Mouse (Mus musculus) gastrocnemius, adult 2 months (tissue): Measurements from ENCODE around the gene Galk2. TPM values are rescaled to one million over a fixed set of nuclear protein-coding genes. Genes with fewer than 3 reads are reported as not detected.

Experiments used
- DNase-seq: peaks from one replicate; pipeline ENCODE4 v3.0.0; 2022
- H3K27ac ChIP-seq: fragments of 200-600 bp; 2 replicates; pipeline ENCODE4 v1.8.1; 2022; ENCODE audit warnings: mild to moderate bottlenecking
- H3K4me3 ChIP-seq: fragments of 200-600 bp; 2 replicates; pipeline ENCODE4 v1.8.1; 2022; ENCODE audit warnings: mild to moderate bottlenecking, moderate library complexity
- CTCF ChIP-seq: fragments of 200-600 bp; IDR thresholded peaks from 2 replicates; pipeline ENCODE4 v1.8.1; 2022; ENCODE audit warnings: antibody characterized with exemption, mild to moderate bottlenecking, moderate library complexity
- intact Hi-C: fragments of 180-260 bp; cut with DNase I; formaldehyde crosslinking; loops from one replicate; pipeline ENCODE4 v1.15.1; 2025
- total RNA-seq, 2 experiments: library from RNA; stranded (reverse); gene quantifications; 2 replicates each; pipeline ENCODE4 v1.2.3; 2021

Galk2 gene
- total RNA-seq, 2 experiments from 2014 or later: 2.8 to 4.2 TPM

- intact Hi-C loops: no loop called here
- Histone ChIP-seq H3K27ac (no peak overlapping the region), H3K4me3 (no peak overlapping the region)
- TF ChIP-seq CTCF: no peak
- DNase-seq: no peak
Measured at GRCm38 (mm10) chr2:125929872-125930271, 71.0 kb downstream of the Galk2 start.

DNA sequence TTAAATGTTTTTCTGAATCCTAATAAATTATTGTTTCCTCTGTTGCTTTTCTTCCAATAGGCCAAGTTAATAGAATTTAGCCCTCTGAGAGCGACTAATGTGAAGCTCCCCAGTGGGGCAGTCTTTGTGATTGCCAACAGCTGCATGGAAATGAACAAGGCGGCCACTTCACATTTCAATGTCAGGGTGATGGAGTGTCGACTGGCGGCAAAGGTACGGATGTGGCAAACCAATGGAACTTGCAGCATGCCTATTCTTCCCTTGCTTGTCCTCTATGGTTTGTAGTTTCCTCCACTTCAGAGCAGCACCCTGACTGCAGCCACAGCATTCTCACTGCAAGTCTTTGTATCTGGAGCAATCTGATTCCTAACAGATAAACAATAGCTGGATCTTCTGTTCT is 72.3 kb downstream of the Galk2 start:
- intact Hi-C loops: no loop called here
- DNase-seq: no peak
- no peak overlapping the region for H3K27ac ChIP-seq
- TF ChIP-seq CTCF: no peak
- no peak overlapping the region for H3K4me3 ChIP-seq

GRCm38 (mm10) chr2:125932734-125933133 is 73.8 kb downstream of the Galk2 start:
- no peak for TF ChIP-seq CTCF
- intact Hi-C loops: no loop called here
- DNase-seq: no peak
- no peak overlapping the region for H3K27ac ChIP-seq
- no peak overlapping the region for H3K4me3 ChIP-seq

- intact Hi-C loops: no loop called here
- H3K27ac ChIP-seq: no peak overlapping the region
- no peak for DNase-seq
- no peak overlapping the region for H3K4me3 ChIP-seq
- TF ChIP-seq CTCF: no peak
Measured at GRCm38 (mm10) chr2:125933977-125934376, 75.1 kb downstream of the Galk2 start.

DNA sequence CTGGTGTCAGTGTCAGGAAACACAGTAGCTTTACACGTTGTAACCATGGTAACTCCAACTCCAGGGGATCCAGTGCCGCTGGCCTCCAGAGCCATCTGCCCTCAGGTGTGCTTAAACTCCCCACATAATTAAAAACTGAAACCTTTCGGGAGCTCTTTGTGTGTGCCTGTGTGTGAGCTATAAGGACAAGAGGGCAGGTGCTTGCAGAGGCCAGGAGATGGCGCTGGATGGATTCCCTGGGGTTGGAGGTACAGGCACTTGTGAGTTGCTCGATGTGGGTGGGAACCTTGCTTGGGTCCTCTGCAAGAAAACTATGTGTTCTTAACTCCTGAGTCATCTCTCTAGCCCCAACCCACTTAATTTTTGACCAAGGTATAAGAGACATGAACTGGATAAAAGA is 77.5 kb downstream of the Galk2 start:
- Histone ChIP-seq H3K27ac (no peak overlapping the region), H3K4me3 (no peak overlapping the region)
- TF ChIP-seq CTCF: no peak
- DNase-seq: no peak
- intact Hi-C loops: no loop called here

- no peak for DNase-seq
- TF ChIP-seq CTCF: no peak
- Histone ChIP-seq H3K4me3 (no peak overlapping the region), H3K27ac (no peak overlapping the region)
- intact Hi-C loops: no loop called here
Measured at GRCm38 (mm10) chr2:125938993-125939642, 80.2 kb downstream of the Galk2 start.

- Histone ChIP-seq H3K27ac (0 out of 2 replicates have a peak overlapping the region, but pooled peaks have one; percentile 41), H3K4me3 (no peak overlapping the region)
- intact Hi-C loops: no loop called here
- DNase-seq: no peak
- TF ChIP-seq CTCF: no peak
Measured at GRCm38 (mm10) chr2:125941111-125941785, 82.3 kb downstream of the Galk2 start.

GRCm38 (mm10) chr2:125943301-125943700 is 84.4 kb downstream of the Galk2 start:
- no peak overlapping the region for H3K4me3 ChIP-seq
- DNase-seq: no peak
- no peak for TF ChIP-seq CTCF
- H3K27ac ChIP-seq: no peak overlapping the region
- intact Hi-C loops: no loop called here

DNA sequence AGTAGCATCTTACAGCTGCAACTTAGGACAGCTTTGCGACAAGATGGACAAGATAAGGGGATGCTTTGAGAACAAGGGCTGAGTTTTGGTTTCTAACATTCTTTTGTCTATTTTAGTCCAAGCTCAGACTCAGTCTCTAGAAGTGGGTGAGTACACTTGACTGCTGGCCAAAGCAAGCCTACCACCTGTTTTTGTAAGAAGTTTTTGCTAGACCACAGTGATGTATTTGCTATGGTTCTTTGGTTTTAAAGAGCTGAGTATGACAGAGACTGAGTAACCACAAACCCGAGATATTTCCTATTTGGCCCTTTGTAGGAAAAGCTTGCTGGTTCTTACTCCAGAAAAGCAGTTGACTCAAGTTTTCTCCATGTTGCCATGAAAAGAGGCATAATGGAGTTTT is 89.3 kb downstream of the Galk2 start:
- no peak for TF ChIP-seq CTCF
- DNase-seq: no peak
- Histone ChIP-seq H3K4me3 (no peak overlapping the region), H3K27ac (no peak overlapping the region)
- intact Hi-C loops: no loop called here

DNA sequence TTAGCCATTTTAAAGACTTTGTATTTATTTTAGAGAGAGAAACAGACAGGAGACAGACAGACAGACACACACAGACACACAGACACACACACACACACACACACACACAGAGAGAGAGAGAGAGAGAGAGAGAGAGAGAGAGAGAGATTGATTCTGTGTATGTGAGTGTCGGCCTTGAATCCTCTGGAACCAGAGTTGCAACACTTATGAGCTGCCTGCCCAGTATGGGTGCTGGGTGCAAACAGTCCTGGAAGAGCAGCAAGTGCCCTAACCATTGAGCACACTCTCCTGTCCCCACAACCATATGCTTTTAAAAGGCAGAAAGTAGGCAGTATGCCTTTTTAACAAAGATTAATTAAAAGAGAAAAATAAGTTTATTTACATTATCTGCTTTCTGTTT is 109.9 kb downstream of the Galk2 start:
- H3K27ac ChIP-seq: no peak overlapping the region
- TF ChIP-seq CTCF: no peak
- H3K4me3 ChIP-seq: no peak overlapping the region
- intact Hi-C loops: no loop called here
- DNase-seq: no peak

DNA sequence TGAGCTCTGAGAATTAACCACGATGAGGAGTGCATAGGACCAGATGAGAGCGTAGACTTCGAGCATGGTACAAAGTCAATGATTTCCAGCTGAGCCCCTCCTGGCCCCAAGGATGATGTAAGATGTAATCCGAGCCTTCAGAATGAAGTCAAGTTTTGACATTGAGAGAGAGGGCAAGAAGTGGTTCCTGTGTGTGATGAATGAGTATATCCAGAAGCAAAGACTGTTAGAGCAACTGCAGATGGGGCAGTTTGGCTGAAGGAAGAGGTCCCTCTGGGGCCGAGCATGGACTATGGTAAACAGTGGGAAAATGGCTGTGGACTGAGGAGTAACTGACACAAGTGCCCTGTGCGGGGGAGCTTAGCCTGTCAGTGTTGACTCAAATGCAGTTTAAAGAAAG is 114.3 kb downstream of the Galk2 start:
- peak; percentile 21 for DNase-seq
- H3K27ac ChIP-seq: no peak overlapping the region
- H3K4me3 ChIP-seq: no peak overlapping the region
- intact Hi-C loops: no loop called here
- TF ChIP-seq CTCF: no peak

- no peak for TF ChIP-seq CTCF
- DNase-seq: peak; percentile 19
Measured at GRCm38 (mm10) chr2:125975206-125975605, 116.3 kb downstream of the Galk2 start.

DNA sequence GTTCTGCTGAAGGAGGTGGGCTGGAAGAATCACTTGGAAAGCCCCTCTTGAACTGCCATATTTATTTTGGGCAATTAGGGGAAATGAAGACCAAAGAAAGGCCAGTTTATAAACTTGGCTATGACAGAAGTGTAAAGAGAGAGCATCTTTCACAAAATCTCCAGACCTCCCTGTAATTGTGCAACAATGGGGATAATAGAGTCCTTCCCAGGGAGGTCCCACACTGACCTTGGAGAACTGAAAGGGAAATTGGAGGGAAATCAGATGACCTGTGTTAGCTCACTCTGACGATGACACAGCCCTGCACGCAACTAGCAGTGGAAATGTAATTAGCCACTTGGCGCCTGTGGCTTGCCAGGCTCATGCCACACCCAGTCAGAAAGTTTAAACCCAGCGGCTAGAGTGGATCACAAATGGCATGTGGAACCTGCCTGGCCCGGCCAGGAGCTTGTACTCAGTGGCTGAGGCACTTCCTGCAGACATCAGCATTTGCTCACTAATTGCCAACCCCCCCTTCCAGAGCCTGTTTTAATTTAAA is 117.0 kb downstream of the Galk2 start:
- intact Hi-C loops: no loop called here
- DNase-seq: peak; percentile 51
- Histone ChIP-seq H3K27ac (peak overlapping the region; percentile 20), H3K4me3 (no peak overlapping the region)
- no peak for TF ChIP-seq CTCF

More at GRCm38 (mm10) chr2:125975206-125975605, 116.3 kb downstream of the Galk2 start:
- Histone ChIP-seq H3K4me3 (no peak overlapping the region), H3K27ac (0 out of 2 replicates have a peak overlapping the region, but pooled peaks have one; percentile 20)
- intact Hi-C loops: no loop called here
